Mouse (Mus musculus): ENCODE data around the gene Mnat1. TPM values are rescaled to one million over a fixed set of nuclear protein-coding genes. Genes with fewer than 3 reads are reported as not detected.

The Mnat1 gene
- polyA plus RNA-seq, 2 experiments, result 31.2 to 44.7 TPM

GRCm38 (mm10) chr12:73207008-73207407, 83.5 kb downstream of the Mnat1 start:
- Histone ChIP-seq H3K4me1 (ENCODE audit: control insufficient read depth, insufficient read depth, low read length) (peaks cover 3% of the 10 kb centered on the region; the same call in 1 of the 2 replicates), H3K9ac (ENCODE audit: low read depth, low read length, severe bottlenecking) (no peak overlapping the region), H3K36me3 (ENCODE audit: control insufficient read depth, insufficient read depth, low read length) (no peaks in the 10 kb centered on the region), H3K27ac (replicated peaks; ENCODE audit: low read depth, low read length) (no peak overlapping the region), H3K9me3 (ENCODE audit: control insufficient read depth, low read length) (no peaks in the 10 kb centered on the region), H3K4me3 (replicated peaks; ENCODE audit: low read length) (no peak overlapping the region), H3K27me3 (ENCODE audit: control insufficient read depth, insufficient read depth, low read length) (no peaks in the 10 kb centered on the region), H3K4me2 (replicated peaks; ENCODE audit: low read depth, low read length, severe bottlenecking) (no peak overlapping the region)
- DNase-seq (ENCODE audit: low spot score), result peak; percentile 49
- no peak for ATAC-seq (ENCODE audit: low FRiP score, low read depth)
- 17% methylated on average over 4 of the region's 4 CpGs for WGBS
- no peak for TF ChIP-seq POLR2A (IDR thresholded peaks at IDR 0.05; ENCODE audit: borderline replicate concordance, extremely low read depth, insufficient read depth, insufficient read length)

- no peak for ATAC-seq (ENCODE audit: low FRiP score, low read depth)
- Histone ChIP-seq H3K4me1 (ENCODE audit: control insufficient read depth, insufficient read depth, low read length) (peaks cover 3% of the 10 kb centered on the region; the same call in 1 of the 2 replicates), H3K4me3 (replicated peaks; ENCODE audit: low read length) (no peak overlapping the region), H3K27me3 (ENCODE audit: control insufficient read depth, insufficient read depth, low read length) (no peaks in the 10 kb centered on the region), H3K36me3 (ENCODE audit: control insufficient read depth, insufficient read depth, low read length) (no peaks in the 10 kb centered on the region), H3K9me3 (ENCODE audit: control insufficient read depth, low read length) (no peaks in the 10 kb centered on the region), H3K27ac (replicated peaks; ENCODE audit: low read depth, low read length) (no peak overlapping the region), H3K4me2 (replicated peaks; ENCODE audit: low read depth, low read length, severe bottlenecking) (no peak overlapping the region), H3K9ac (ENCODE audit: low read depth, low read length, severe bottlenecking) (no peak overlapping the region)
- no peak for TF ChIP-seq POLR2A (IDR thresholded peaks at IDR 0.05; ENCODE audit: borderline replicate concordance, extremely low read depth, insufficient read depth, insufficient read length)
- 36% methylated on average over 1 of the region's 1 CpGs for WGBS
- no peak for DNase-seq (ENCODE audit: low spot score)
Observed at GRCm38 (mm10) chr12:73207461-73207860, 83.9 kb downstream of the Mnat1 start.

GRCm38 (mm10) chr12:73208518-73208917, 85.0 kb downstream of the Mnat1 start:
- no peak for DNase-seq (ENCODE audit: low spot score)
- Histone ChIP-seq H3K27me3 (ENCODE audit: control insufficient read depth, insufficient read depth, low read length) (no peaks in the 10 kb centered on the region), H3K4me2 (replicated peaks; ENCODE audit: low read depth, low read length, severe bottlenecking) (no peak overlapping the region), H3K4me1 (ENCODE audit: control insufficient read depth, insufficient read depth, low read length) (peaks cover 3% of the 10 kb centered on the region; the same call in 1 of the 2 replicates), H3K27ac (replicated peaks; ENCODE audit: low read depth, low read length) (no peak overlapping the region), H3K4me3 (replicated peaks; ENCODE audit: low read length) (no peak overlapping the region), H3K36me3 (ENCODE audit: control insufficient read depth, insufficient read depth, low read length) (no peaks in the 10 kb centered on the region), H3K9ac (ENCODE audit: low read depth, low read length, severe bottlenecking) (no peak overlapping the region), H3K9me3 (ENCODE audit: control insufficient read depth, low read length) (no peaks in the 10 kb centered on the region)
- WGBS, result 93% methylated on average over 4 of the region's 4 CpGs
- no peak for TF ChIP-seq POLR2A (IDR thresholded peaks at IDR 0.05; ENCODE audit: borderline replicate concordance, extremely low read depth, insufficient read depth, insufficient read length)
- ATAC-seq (ENCODE audit: low FRiP score, low read depth), result no peak

GRCm38 (mm10) chr12:73209117-73209516, 85.6 kb downstream of the Mnat1 start:
- H3K9ac ChIP-seq (ENCODE audit: low read depth, low read length, severe bottlenecking), result no peak overlapping the region
- peaks cover 3% of the 10 kb centered on the region; the same call in 1 of the 2 replicates for H3K4me1 ChIP-seq (ENCODE audit: control insufficient read depth, insufficient read depth, low read length)
- H3K4me2 ChIP-seq (replicated peaks; ENCODE audit: low read depth, low read length, severe bottlenecking), result no peak overlapping the region
- no peaks in the 10 kb centered on the region for H3K9me3 ChIP-seq (ENCODE audit: control insufficient read depth, low read length)
- 55% methylated on average over 1 of the region's 1 CpGs for WGBS
- TF ChIP-seq POLR2A (IDR thresholded peaks at IDR 0.05; ENCODE audit: borderline replicate concordance, extremely low read depth, insufficient read depth, insufficient read length), result no peak
- H3K36me3 ChIP-seq (ENCODE audit: control insufficient read depth, insufficient read depth, low read length), result no peaks in the 10 kb centered on the region
- H3K4me3 ChIP-seq (replicated peaks; ENCODE audit: low read length), result no peak overlapping the region
- no peaks in the 10 kb centered on the region for H3K27me3 ChIP-seq (ENCODE audit: control insufficient read depth, insufficient read depth, low read length)
- ATAC-seq (ENCODE audit: low FRiP score, low read depth) (no peak), DNase-seq (ENCODE audit: low spot score) (no peak)
- no peak overlapping the region for H3K27ac ChIP-seq (replicated peaks; ENCODE audit: low read depth, low read length)

GRCm38 (mm10) chr12:73210454-73210853, 86.9 kb downstream of the Mnat1 start:
- ATAC-seq (ENCODE audit: low FRiP score, low read depth), result no peak
- 71% methylated on average over 3 of the region's 3 CpGs for WGBS
- DNase-seq (ENCODE audit: low spot score), result no peak
- Histone ChIP-seq H3K9me3 (ENCODE audit: control insufficient read depth, low read length) (no peaks in the 10 kb centered on the region), H3K4me1 (ENCODE audit: control insufficient read depth, insufficient read depth, low read length) (peaks cover 3% of the 10 kb centered on the region; the same call in 1 of the 2 replicates), H3K27ac (replicated peaks; ENCODE audit: low read depth, low read length) (no peak overlapping the region), H3K9ac (ENCODE audit: low read depth, low read length, severe bottlenecking) (no peak overlapping the region), H3K4me3 (replicated peaks; ENCODE audit: low read length) (no peak overlapping the region), H3K4me2 (replicated peaks; ENCODE audit: low read depth, low read length, severe bottlenecking) (no peak overlapping the region), H3K36me3 (ENCODE audit: control insufficient read depth, insufficient read depth, low read length) (no peaks in the 10 kb centered on the region), H3K27me3 (ENCODE audit: control insufficient read depth, insufficient read depth, low read length) (no peaks in the 10 kb centered on the region)
- TF ChIP-seq POLR2A (IDR thresholded peaks at IDR 0.05; ENCODE audit: borderline replicate concordance, extremely low read depth, insufficient read depth, insufficient read length), result no peak

GRCm38 (mm10) chr12:73215773-73216172, 92.3 kb downstream of the Mnat1 start:
- no peak overlapping the region for H3K4me3 ChIP-seq (replicated peaks; ENCODE audit: low read length)
- no peak overlapping the region for H3K4me2 ChIP-seq (replicated peaks; ENCODE audit: low read depth, low read length, severe bottlenecking)
- DNase-seq (ENCODE audit: low spot score) (no peak), ATAC-seq (ENCODE audit: low FRiP score, low read depth) (no peak)
- WGBS, result 93% methylated on average over 5 of the region's 5 CpGs
- H3K36me3 ChIP-seq (ENCODE audit: control insufficient read depth, insufficient read depth, low read length), result peaks cover 16% of the 10 kb centered on the region
- H3K27ac ChIP-seq (replicated peaks; ENCODE audit: low read depth, low read length), result no peak overlapping the region
- TF ChIP-seq POLR2A (IDR thresholded peaks at IDR 0.05; ENCODE audit: borderline replicate concordance, extremely low read depth, insufficient read depth, insufficient read length), result no peak
- no peaks in the 10 kb centered on the region for H3K4me1 ChIP-seq (ENCODE audit: control insufficient read depth, insufficient read depth, low read length)
- no peaks in the 10 kb centered on the region for H3K27me3 ChIP-seq (ENCODE audit: control insufficient read depth, insufficient read depth, low read length)
- no peaks in the 10 kb centered on the region for H3K9me3 ChIP-seq (ENCODE audit: control insufficient read depth, low read length)
- H3K9ac ChIP-seq (ENCODE audit: low read depth, low read length, severe bottlenecking), result no peak overlapping the region

Measured in limb, embryonic 14.5 days (tissue).